Mouse (Mus musculus): ENCODE measurements at regions not wholly inside any gene's neighbourhood (a gene's known extent, or its start where the extent isn't known, plus 50 kb on each side); places are given as distances from the start of the nearest gene placed in this dataset.

DNA sequence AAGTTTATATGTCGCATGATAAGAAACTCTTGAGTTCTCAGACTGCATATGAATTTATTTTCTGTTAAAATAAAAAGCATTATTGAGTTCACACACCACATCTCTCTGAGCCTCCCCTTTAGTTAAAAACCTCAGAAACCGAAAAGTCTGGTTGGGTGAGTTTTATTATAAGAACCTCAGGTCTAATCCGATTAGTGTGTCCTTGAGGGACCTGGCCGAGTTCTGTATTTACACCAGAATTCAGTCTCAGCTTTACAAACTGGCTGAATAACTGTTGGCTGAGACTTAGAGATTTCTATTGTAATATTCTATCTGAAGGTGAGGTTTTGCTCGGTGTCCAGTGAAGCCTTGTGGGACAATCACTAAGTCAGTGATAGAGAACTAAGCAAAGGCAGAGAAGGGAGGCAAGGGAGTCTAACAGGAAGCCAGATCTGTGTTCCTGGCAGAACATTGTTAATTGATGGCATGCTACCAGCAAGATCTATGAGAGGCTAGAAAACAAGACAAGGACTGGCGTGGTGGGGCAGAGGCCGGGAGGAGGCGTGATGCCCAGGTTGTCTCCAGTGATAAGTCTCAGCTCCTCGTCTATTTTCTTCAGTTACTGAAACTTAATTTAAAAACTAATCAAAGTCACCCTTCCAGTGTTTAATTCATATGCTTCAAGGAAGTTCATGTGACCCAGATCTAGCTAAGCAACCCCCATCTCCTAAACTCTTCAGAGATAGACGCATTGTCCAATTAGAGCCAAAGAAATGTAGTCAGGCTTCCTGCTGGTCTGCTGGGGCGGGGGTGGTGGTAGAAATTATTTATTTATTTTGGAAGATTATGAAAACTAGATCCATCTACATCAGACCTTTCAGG is 171.8 kb upstream of the Fer start:
- Histone ChIP-seq H3K9ac (ENCODE audit: low read depth, low read length) (no peak overlapping the region), H3K4me3 (ENCODE audit: insufficient read depth, low read depth, low read length) (no peak overlapping the region), H3K4me1 (ENCODE audit: control insufficient read depth, insufficient read depth, low read length) (no peaks in the 10 kb centered on the region), H3K79me2 (ENCODE audit: control insufficient read depth, insufficient read depth, low read length) (no peaks in the 10 kb centered on the region), H3K27me3 (ENCODE audit: control insufficient read depth, insufficient read depth, low read length) (no peaks in the 10 kb centered on the region), H3K36me3 (ENCODE audit: control insufficient read depth, insufficient read depth, low read length) (no peaks in the 10 kb centered on the region), H3K27ac (replicated peaks; ENCODE audit: insufficient read depth, low read depth, low read length) (no peak overlapping the region)
- 80% methylated on average over 11 of the region's 11 CpGs for WGBS
- no peak for TF ChIP-seq POLR2A (IDR thresholded peaks at IDR 0.05; ENCODE audit: extremely low read depth, insufficient read depth, low read length)
- no peak for TF ChIP-seq CTCF (IDR thresholded peaks at IDR 0.05; ENCODE audit: low read depth, low read length)
- no peak for DNase-seq (ENCODE audit: extremely low read depth, low read depth, low spot score)

DNA sequence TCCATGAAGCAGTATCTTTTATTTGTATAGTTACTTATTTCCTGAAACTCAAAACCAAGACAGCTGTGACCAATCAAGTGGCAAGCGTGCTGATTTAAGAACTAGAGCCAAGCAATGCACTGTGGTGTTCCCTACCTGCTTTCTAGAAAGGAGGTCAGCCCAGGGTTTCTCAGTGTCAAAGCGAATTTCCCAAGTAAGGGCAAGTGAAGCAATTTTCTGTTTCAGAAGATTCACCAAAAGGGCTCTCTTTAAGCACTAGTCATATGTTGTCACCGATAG is 171.2 kb upstream of the Fer start:
- DNase-seq (ENCODE audit: extremely low read depth, low read depth, low spot score), result no peak
- TF ChIP-seq POLR2A (IDR thresholded peaks at IDR 0.05; ENCODE audit: extremely low read depth, insufficient read depth, low read length), result no peak
- TF ChIP-seq CTCF (IDR thresholded peaks at IDR 0.05; ENCODE audit: low read depth, low read length), result no peak
- H3K79me2 ChIP-seq (ENCODE audit: control insufficient read depth, insufficient read depth, low read length), result no peaks in the 10 kb centered on the region
- no peak overlapping the region for H3K27ac ChIP-seq (replicated peaks; ENCODE audit: insufficient read depth, low read depth, low read length)
- H3K9ac ChIP-seq (ENCODE audit: low read depth, low read length), result no peak overlapping the region
- H3K36me3 ChIP-seq (ENCODE audit: control insufficient read depth, insufficient read depth, low read length), result no peaks in the 10 kb centered on the region
- no peak overlapping the region for H3K4me3 ChIP-seq (ENCODE audit: insufficient read depth, low read depth, low read length)
- WGBS, result 64% methylated on average over 3 of the region's 3 CpGs
- H3K4me1 ChIP-seq (ENCODE audit: control insufficient read depth, insufficient read depth, low read length), result no peaks in the 10 kb centered on the region
- no peaks in the 10 kb centered on the region for H3K27me3 ChIP-seq (ENCODE audit: control insufficient read depth, insufficient read depth, low read length)

GRCm38 (mm10) chr17:63693274-63693673 is 169.6 kb upstream of the Fer start:
- 95% methylated on average over 1 of the region's 1 CpGs for WGBS
- H3K9ac ChIP-seq (ENCODE audit: low read depth, low read length), result no peak overlapping the region
- H3K27ac ChIP-seq (replicated peaks; ENCODE audit: insufficient read depth, low read depth, low read length), result no peak overlapping the region
- TF ChIP-seq CTCF (IDR thresholded peaks at IDR 0.05; ENCODE audit: low read depth, low read length) (no peak), POLR2A (IDR thresholded peaks at IDR 0.05; ENCODE audit: extremely low read depth, insufficient read depth, low read length) (no peak)
- no peak overlapping the region for H3K4me3 ChIP-seq (ENCODE audit: insufficient read depth, low read depth, low read length)
- no peaks in the 10 kb centered on the region for H3K79me2 ChIP-seq (ENCODE audit: control insufficient read depth, insufficient read depth, low read length)
- no peak for DNase-seq (ENCODE audit: extremely low read depth, low read depth, low spot score)
- no peaks in the 10 kb centered on the region for H3K4me1 ChIP-seq (ENCODE audit: control insufficient read depth, insufficient read depth, low read length)
- no peaks in the 10 kb centered on the region for H3K36me3 ChIP-seq (ENCODE audit: control insufficient read depth, insufficient read depth, low read length)
- H3K27me3 ChIP-seq (ENCODE audit: control insufficient read depth, insufficient read depth, low read length), result no peaks in the 10 kb centered on the region

DNA sequence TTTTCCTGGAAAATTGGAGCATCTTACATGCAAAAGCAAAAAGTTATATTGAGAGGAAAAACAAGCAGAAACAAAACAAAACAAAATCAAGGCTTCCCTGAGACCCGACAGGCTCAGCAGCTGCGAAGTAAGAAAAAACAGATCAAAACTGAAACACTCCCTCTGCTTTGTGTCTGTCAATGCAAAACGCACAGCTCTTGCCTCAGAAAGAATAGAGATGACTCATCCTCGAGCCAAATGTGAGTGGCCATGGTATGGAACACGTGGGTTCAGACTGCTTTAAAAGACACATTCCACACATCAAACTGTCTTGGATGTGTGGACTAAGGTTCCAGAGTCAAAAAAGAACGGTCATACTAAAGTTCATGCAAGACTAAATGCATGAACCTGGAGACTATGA is 163.3 kb upstream of the Fer start:
- Histone ChIP-seq H3K36me3 (ENCODE audit: control insufficient read depth, insufficient read depth, low read length) (no peaks in the 10 kb centered on the region), H3K79me2 (ENCODE audit: control insufficient read depth, insufficient read depth, low read length) (no peaks in the 10 kb centered on the region), H3K27me3 (ENCODE audit: control insufficient read depth, insufficient read depth, low read length) (no peaks in the 10 kb centered on the region), H3K9ac (ENCODE audit: low read depth, low read length) (no peak overlapping the region), H3K4me3 (ENCODE audit: insufficient read depth, low read depth, low read length) (no peak overlapping the region), H3K27ac (replicated peaks; ENCODE audit: insufficient read depth, low read depth, low read length) (no peak overlapping the region), H3K4me1 (ENCODE audit: control insufficient read depth, insufficient read depth, low read length) (no peaks in the 10 kb centered on the region)
- 87% methylated on average over 6 of the region's 6 CpGs for WGBS
- no peak for TF ChIP-seq POLR2A (IDR thresholded peaks at IDR 0.05; ENCODE audit: extremely low read depth, insufficient read depth, low read length)
- TF ChIP-seq CTCF (IDR thresholded peaks at IDR 0.05; ENCODE audit: low read depth, low read length), result no peak
- no peak for DNase-seq (ENCODE audit: extremely low read depth, low read depth, low spot score)

- H3K36me3 ChIP-seq (ENCODE audit: control insufficient read depth, insufficient read depth, low read length), result no peaks in the 10 kb centered on the region
- no peak overlapping the region for H3K9ac ChIP-seq (ENCODE audit: low read depth, low read length)
- no peak for DNase-seq (ENCODE audit: extremely low read depth, low read depth, low spot score)
- H3K27me3 ChIP-seq (ENCODE audit: control insufficient read depth, insufficient read depth, low read length), result no peaks in the 10 kb centered on the region
- TF ChIP-seq POLR2A (IDR thresholded peaks at IDR 0.05; ENCODE audit: extremely low read depth, insufficient read depth, low read length) (no peak), CTCF (IDR thresholded peaks at IDR 0.05; ENCODE audit: low read depth, low read length) (no peak)
- H3K4me1 ChIP-seq (ENCODE audit: control insufficient read depth, insufficient read depth, low read length), result no peaks in the 10 kb centered on the region
- no peaks in the 10 kb centered on the region for H3K79me2 ChIP-seq (ENCODE audit: control insufficient read depth, insufficient read depth, low read length)
- no peak overlapping the region for H3K27ac ChIP-seq (replicated peaks; ENCODE audit: insufficient read depth, low read depth, low read length)
- WGBS, result 94% methylated on average over 3 of the region's 3 CpGs
- no peak overlapping the region for H3K4me3 ChIP-seq (ENCODE audit: insufficient read depth, low read depth, low read length)
Measured at GRCm38 (mm10) chr17:63704991-63705390, 157.9 kb upstream of the Fer start.

- no peak for DNase-seq (ENCODE audit: extremely low read depth, low read depth, low spot score)
- no peaks in the 10 kb centered on the region for H3K36me3 ChIP-seq (ENCODE audit: control insufficient read depth, insufficient read depth, low read length)
- no peaks in the 10 kb centered on the region for H3K79me2 ChIP-seq (ENCODE audit: control insufficient read depth, insufficient read depth, low read length)
- TF ChIP-seq POLR2A (IDR thresholded peaks at IDR 0.05; ENCODE audit: extremely low read depth, insufficient read depth, low read length) (no peak), CTCF (IDR thresholded peaks at IDR 0.05; ENCODE audit: low read depth, low read length) (no peak)
- H3K27ac ChIP-seq (replicated peaks; ENCODE audit: insufficient read depth, low read depth, low read length), result no peak overlapping the region
- H3K9ac ChIP-seq (ENCODE audit: low read depth, low read length), result no peak overlapping the region
- H3K4me3 ChIP-seq (ENCODE audit: insufficient read depth, low read depth, low read length), result no peak overlapping the region
- no peaks in the 10 kb centered on the region for H3K27me3 ChIP-seq (ENCODE audit: control insufficient read depth, insufficient read depth, low read length)
- H3K4me1 ChIP-seq (ENCODE audit: control insufficient read depth, insufficient read depth, low read length), result no peaks in the 10 kb centered on the region
- WGBS, result 80% methylated on average over 6 of the region's 6 CpGs
Measured at GRCm38 (mm10) chr17:63712937-63713336, 149.9 kb upstream of the Fer start.
